Mouse (Mus musculus): ENCODE results near the gene Lmod1. TPM values are rescaled to one million over a fixed set of nuclear protein-coding genes. Genes with fewer than 3 reads are reported as not detected.

The Lmod1 gene
- 145 and 160 TPM in 2 replicates for polyA plus RNA-seq (2015; fragmentation: Nextera tagmentation; extraction: Ambion mirVana)

DNA sequence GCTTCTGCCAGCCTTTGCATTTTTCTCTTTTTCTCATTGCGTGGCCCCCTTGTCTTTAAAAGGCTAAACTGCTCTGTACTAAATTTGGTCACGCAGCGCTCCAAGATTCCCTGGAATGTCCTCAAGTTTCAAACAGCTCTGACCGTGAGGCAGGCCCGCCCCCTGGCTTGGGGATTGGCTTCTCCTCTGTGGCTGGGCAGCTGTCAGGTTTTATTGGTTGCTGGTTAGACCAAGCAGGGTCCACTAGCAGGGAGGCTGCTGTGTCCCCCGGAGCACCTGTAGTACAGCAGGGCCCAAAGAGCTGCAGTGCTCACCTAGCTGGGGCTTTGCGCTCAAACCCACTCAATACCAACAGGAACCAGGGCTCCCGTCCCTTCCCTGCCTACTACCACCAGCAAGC is at the start of gene Lmod1:
TSS of gene Lmod1 (plus strand) at position 237 of the 400 bp plus-strand sequence.

DNA sequence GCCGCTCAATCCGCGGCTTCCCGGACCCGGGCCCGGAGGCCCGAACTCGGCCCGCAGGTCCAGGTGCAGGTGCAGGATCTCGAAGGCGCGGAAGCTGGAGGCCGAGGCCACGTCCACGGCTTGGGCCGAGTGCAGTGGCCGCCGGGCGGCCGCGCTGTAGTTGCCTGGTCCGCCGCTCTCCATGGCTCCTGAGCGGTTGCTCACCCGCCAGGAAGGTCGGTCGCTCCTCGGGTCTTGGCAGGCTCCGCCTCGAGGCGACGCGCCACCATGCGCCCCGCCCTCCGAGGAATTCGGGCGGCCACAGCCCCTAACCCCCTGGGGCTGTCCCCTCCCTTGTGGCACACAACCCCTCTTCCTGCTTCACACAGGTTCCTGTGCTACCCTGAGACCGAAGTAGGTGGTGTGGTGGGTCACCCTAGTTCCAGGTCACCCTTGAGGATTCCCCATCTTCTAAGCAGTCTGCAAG is 40.7 kb upstream of the Lmod1 start, which contains the start of gene Rnpep:
TSS of gene Rnpep (minus strand) at position 259 of the 466 bp plus-strand sequence.

DNA sequence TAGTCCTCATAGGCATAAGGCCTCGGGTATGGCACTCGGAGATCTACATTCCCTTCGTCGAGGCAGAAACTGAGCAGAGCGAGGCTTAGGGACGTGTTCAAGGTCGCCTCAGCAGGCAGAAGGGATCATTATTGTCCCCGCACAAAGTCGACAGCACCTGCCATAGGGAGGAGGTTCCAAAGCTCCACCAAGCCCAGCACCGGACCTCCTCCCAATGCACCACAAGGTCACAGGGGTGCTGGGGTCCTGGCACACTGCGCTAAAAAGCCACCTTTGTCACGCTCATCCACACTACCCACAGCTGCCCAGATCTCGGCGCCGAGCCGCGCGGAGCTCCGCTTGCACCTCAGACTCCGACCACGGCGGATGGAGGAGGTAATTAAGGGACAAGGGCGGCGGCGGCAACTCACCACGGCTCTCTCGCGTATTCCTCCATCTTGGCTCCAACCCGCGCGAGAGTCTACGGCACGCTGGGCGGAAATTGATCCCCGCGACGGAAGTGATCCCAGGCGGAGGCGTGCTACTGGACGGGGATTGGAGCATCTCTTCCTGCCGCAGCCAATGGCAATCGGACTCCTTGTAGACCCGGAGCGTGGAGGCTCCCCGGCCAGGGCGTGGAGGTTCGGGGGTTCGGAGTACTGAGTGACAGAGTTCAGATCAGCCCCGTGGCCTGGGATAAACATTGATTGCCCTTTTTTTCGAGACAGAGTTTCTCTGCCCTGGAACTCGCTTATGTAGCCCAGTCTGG is 11.1 kb upstream of the Lmod1 start, which contains the start of gene Timm17a:
TSS of gene Timm17a (minus strand) at position 495 of the 748 bp plus-strand sequence.

DNA sequence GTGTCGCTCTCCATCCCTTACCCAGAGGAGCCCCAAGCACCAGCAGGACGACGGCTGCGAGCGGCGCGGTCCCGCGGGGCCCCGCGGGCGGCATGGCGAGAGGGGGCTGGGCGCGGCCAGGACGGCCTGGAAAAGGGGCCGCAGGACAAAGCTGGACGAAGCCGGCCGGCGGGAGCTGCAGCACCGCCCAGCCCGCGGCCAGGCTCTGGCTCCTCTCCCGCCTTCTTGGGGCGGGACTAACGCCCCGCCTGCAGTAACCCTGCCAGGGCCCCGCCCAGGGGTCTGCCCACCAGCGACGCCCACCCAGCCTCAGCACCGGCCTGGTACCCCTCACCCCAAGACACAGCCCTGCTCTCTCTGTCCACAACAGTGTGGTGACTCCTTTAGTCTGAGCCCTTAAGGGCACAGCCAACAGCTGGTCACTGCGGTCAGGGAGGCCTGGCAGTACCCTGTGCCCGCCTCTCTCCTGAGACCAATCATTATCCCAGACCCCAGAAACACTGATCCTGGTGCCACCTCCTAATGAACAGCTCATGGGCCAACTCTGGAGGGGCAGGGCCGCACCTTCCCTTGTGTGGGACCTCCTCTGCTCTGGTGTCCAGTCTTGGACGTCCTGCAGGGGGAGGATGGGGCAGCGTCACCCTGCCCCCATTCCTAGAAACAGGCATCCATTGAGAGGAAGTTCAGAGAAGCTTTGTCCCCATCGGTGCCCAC is 50.4 kb downstream of the Lmod1 start, which contains the start of gene Shisa4:
TSS of gene Shisa4 (minus strand) at position 370 of the 714 bp plus-strand sequence.

Other genes with a start within 250 kb of the Lmod1 start
- gene Lgr6, start 219.5 kb upstream of the Lmod1 start, polyA plus RNA-seq (2015; fragmentation: Nextera tagmentation; extraction: Ambion mirVana): 0.42 and 0.69 TPM in 2 replicates
- 0.81 and 3.6 TPM in 2 replicates for gene Ptpn7, start 192.1 kb upstream of the Lmod1 start, polyA plus RNA-seq (2015; fragmentation: Nextera tagmentation; extraction: Ambion mirVana)
- 78.3 and 82.7 TPM in 2 replicates for gene Arl8a, start 178.0 kb upstream of the Lmod1 start, polyA plus RNA-seq (2015; fragmentation: Nextera tagmentation; extraction: Ambion mirVana)
- 0.08 and 0.16 TPM in 2 replicates for gene Gpr37l1, start 157.1 kb upstream of the Lmod1 start, polyA plus RNA-seq (2015; fragmentation: Nextera tagmentation; extraction: Ambion mirVana)
- gene Elf3, start 66.2 kb upstream of the Lmod1 start, polyA plus RNA-seq (2015; fragmentation: Nextera tagmentation; extraction: Ambion mirVana): 29.5 and 36.1 TPM in 2 replicates
- 50.7 and 54.3 TPM in 2 replicates for gene Rnpep, start 40.7 kb upstream of the Lmod1 start, polyA plus RNA-seq (2015; fragmentation: Nextera tagmentation; extraction: Ambion mirVana)
- gene Timm17a, start 11.0 kb upstream of the Lmod1 start, polyA plus RNA-seq (2015; fragmentation: Nextera tagmentation; extraction: Ambion mirVana): 283 and 284 TPM in 2 replicates
- gene Shisa4, start 50.4 kb downstream of the Lmod1 start, polyA plus RNA-seq (2015; fragmentation: Nextera tagmentation; extraction: Ambion mirVana): 23.5 and 27.5 TPM in 2 replicates
- 33.5 and 38.1 TPM in 2 replicates for gene Ipo9, start 105.7 kb downstream of the Lmod1 start, polyA plus RNA-seq (2015; fragmentation: Nextera tagmentation; extraction: Ambion mirVana)